In the genomic region with DNA sequence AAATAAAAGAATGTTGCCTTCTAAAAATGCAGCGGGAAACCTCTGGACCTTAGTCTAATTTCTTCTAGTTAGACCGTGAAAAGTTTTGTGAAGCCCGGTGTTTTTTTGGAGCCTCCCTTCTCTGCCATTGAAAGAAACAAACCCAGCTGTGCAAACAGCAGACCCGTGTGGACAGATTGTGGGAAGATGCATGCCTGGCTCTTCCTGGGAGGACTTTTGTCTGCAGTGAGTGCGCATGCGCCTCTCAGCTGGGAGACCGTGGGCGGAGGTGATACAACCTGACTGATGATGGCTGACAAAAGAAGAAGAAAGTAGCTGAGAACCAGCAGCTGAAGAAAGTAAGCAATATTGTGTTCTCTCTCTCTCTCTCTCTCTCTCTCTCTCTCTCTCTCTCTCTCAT, we compare ENCODE assay signal across 14 mouse cellular contexts. TPM values are rescaled to one million over a fixed set of nuclear protein-coding genes. Genes with fewer than 3 reads are reported as not detected.
A peak's percentile ranks its signal among the peaks of the same experiment; 100 is the strongest.
DNase-seq lines count a peak whose midpoint lies in the region; ATAC-seq and TF ChIP-seq lines count a peak whose summit lies in the region.
"Had no signal": no experiment of that assay in that cellular context is flagged by ENCODE, and none has a peak within 500 bp of the region (broad histone marks: within the 10 kb centered on the region; RNA-seq: fewer than 3 reads in every experiment).

No protein-coding gene starts in this region.

- 0 out of 2 replicates have a peak, but pooled peaks cover 4% of the 10 kb centered on the region for H3K4me1 ChIP-seq in heart, embryonic 12.5 days (replicated peaks)
- H3K4me1 ChIP-seq in lung, postnatal 0 days (ENCODE audit: insufficient read depth, low read depth, low read length) = no peaks in the 10 kb centered on the region
- no peaks in the 10 kb centered on the region for H3K4me1 ChIP-seq in midbrain, embryonic 13.5 days (replicated peaks)

- no peak for ATAC-seq in heart, embryonic 12.5 days (ENCODE audit: insufficient number of reproducible peaks, low FRiP score)
- ATAC-seq in lung, postnatal 0 days = no peak
- ATAC-seq in midbrain, embryonic 13.5 days = no peak

- peak; percentile 19; the same call in 1 of the 2 replicates for TF ChIP-seq CTCF in lung, postnatal 0 days (IDR thresholded peaks at IDR 0.05)

- H3K36me3 ChIP-seq in heart, embryonic 12.5 days = no peaks in the 10 kb centered on the region
- no peaks in the 10 kb centered on the region for H3K36me3 ChIP-seq in lung, postnatal 0 days (ENCODE audit: insufficient read depth, low read length)
- H3K36me3 ChIP-seq in midbrain, embryonic 13.5 days = no peaks in the 10 kb centered on the region
- H3K36me3 ChIP-seq: embryonic facial prominence, embryonic 12.5 days; G1E had no signal

- H3K9ac ChIP-seq in heart, embryonic 12.5 days = no peak overlapping the region
- H3K9ac ChIP-seq in lung, postnatal 0 days (replicated peaks; ENCODE audit: low read depth) = no peak overlapping the region
- H3K9ac ChIP-seq in midbrain, embryonic 13.5 days (replicated peaks) = no peak overlapping the region
- H3K9ac ChIP-seq: embryonic facial prominence, embryonic 12.5 days; hindbrain, embryonic 14.5 days had no signal

- no peak overlapping the region for H3K27ac ChIP-seq in heart, embryonic 12.5 days (ENCODE audit: poor library complexity, severe bottlenecking)
- no peak overlapping the region for H3K27ac ChIP-seq in lung, postnatal 0 days (ENCODE audit: low read length)
- H3K27ac ChIP-seq in midbrain, embryonic 13.5 days = no peak overlapping the region
- H3K27ac ChIP-seq: embryonic facial prominence, embryonic 12.5 days; hindbrain, embryonic 14.5 days had no signal

- no peak overlapping the region for H3K4me3 ChIP-seq in heart, embryonic 12.5 days
- H3K4me3 ChIP-seq in lung, postnatal 0 days (ENCODE audit: low read depth, low read length) = no peak overlapping the region
- H3K4me3 ChIP-seq in midbrain, embryonic 13.5 days (replicated peaks) = no peak overlapping the region
- H3K4me3 ChIP-seq: embryonic facial prominence, embryonic 12.5 days had no signal

- WGBS in heart, embryonic 12.5 days = 51% methylated on average over 8 of the region's 8 CpGs
- 32% methylated on average over 8 of the region's 8 CpGs for WGBS in lung, postnatal 0 days
- 72% methylated on average over 8 of the region's 8 CpGs for WGBS in midbrain, embryonic 13.5 days

- intact Hi-C loops in heart, postnatal 14 days (cut with DNase I) = no loop called here

- DNase-seq in heart, postnatal 14 days = peak; percentile 30 to 32
- peak; percentile 67 for DNase-seq in 3T3-L1 (ENCODE audit: low read depth, low spot score)
- peak; percentile 12 for DNase-seq in Muller cell, postnatal 12 days (ENCODE audit: inconsistent ontology term)
- peak; percentile 18 for DNase-seq in lung, postnatal 0 days (ENCODE audit: low spot score)
- no peak for DNase-seq in cerebellum, postnatal 14 days
- no peak for DNase-seq in right cerebral cortex, postnatal 14 days
- DNase-seq: thymus, postnatal 4 days had no signal

- no peak overlapping the region for H3K4me2 ChIP-seq in heart, embryonic 12.5 days
- no peak overlapping the region for H3K4me2 ChIP-seq in lung, postnatal 0 days (replicated peaks; ENCODE audit: low read depth, low read length)
- no peak overlapping the region for H3K4me2 ChIP-seq in midbrain, embryonic 13.5 days (replicated peaks)
- H3K4me2 ChIP-seq: embryonic facial prominence, embryonic 12.5 days; hindbrain, embryonic 14.5 days had no signal

- no peak for TF ChIP-seq EP300 in lung, postnatal 0 days (IDR thresholded peaks at IDR 0.05)

- H3K27me3 ChIP-seq in heart, embryonic 12.5 days (replicated peaks) = peaks cover 53% of the 10 kb centered on the region
- H3K27me3 ChIP-seq in lung, postnatal 0 days (replicated peaks; ENCODE audit: insufficient read depth, low read length) = no peaks in the 10 kb centered on the region
- H3K27me3 ChIP-seq in midbrain, embryonic 13.5 days = no peaks in the 10 kb centered on the region
- H3K27me3 ChIP-seq: embryonic facial prominence, embryonic 12.5 days had no signal

- 0 out of 2 replicates have a peak, but pooled peaks cover 2% of the 10 kb centered on the region for H3K9me3 ChIP-seq in heart, embryonic 12.5 days (replicated peaks)
- no peaks in the 10 kb centered on the region for H3K9me3 ChIP-seq in lung, postnatal 0 days (ENCODE audit: low read length)
- H3K9me3 ChIP-seq in midbrain, embryonic 13.5 days = no peaks in the 10 kb centered on the region
- H3K9me3 ChIP-seq: embryonic facial prominence, embryonic 12.5 days; G1E had no signal

RNA-seq across cellular contexts. Expression of a gene that starts 55.4 kb away (rescaled TPM):
- under 1 TPM; 0.15 to 0.22 TPM for total RNA-seq in heart, postnatal 14 days (2021)
- 0.89 and 1.3 TPM in 2 replicates for polyA plus RNA-seq in heart, embryonic 12.5 days (2016; fragmentation: Nextera tagmentation; extraction: Ambion mirVana)
- 0.65 and 1.0 TPM in 2 replicates for polyA plus RNA-seq in lung, postnatal 0 days (2015; fragmentation: Nextera tagmentation; extraction: Ambion mirVana)
- 0.07 and 0.09 TPM in 2 replicates for polyA plus RNA-seq in midbrain, embryonic 13.5 days (2015; fragmentation: Nextera tagmentation; extraction: Ambion mirVana)
- total RNA-seq: layer of hippocampus, postnatal 25 days; liver, adult 2 months had no signal
- polyA plus RNA-seq: G1E had no signal

Comparison
In these comparisons a context has a peak if more than half of its experiments do, and no peak if none do; other contexts are left out.
1. DNase-seq: peak in heart, postnatal 14 days (2 of 2), 3T3-L1 (single experiment), Muller cell, postnatal 12 days (single experiment) and lung, postnatal 0 days (single experiment); none in cerebellum, postnatal 14 days (0 of 2) and right cerebral cortex, postnatal 14 days (single experiment).